Mouse (Mus musculus): Measurements from ENCODE around the gene Efnb2. TPM values are rescaled to one million over a fixed set of nuclear protein-coding genes. Genes with fewer than 3 reads are reported as not detected.

Gene Efnb2
- polyA plus RNA-seq, 1 experiment from 2014 or later, result 0.67 TPM

DNA sequence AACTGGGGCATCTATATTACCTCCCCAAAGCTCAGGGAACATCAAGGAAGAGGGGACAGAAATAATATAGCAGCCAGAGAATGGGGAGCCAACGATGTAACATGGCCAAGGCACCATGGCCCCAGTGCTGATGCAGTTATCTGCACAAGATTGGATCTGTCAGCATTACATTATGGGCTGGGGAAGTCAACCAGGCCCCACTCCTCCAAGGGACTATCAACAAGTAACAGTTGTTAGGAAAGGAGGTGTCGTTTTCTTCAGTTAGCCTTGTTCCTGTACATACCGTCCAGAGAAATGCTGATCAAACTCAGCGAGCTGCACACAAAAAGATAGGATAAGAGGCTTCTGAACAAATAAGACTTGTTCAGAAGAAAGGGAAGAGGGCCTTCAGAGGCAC is 77.1 kb downstream of the Efnb2 start:
- Histone ChIP-seq H3K4me2 (ENCODE audit: low read depth, low read length) (no peak overlapping the region), H3K27ac (ENCODE audit: low read length) (peak overlapping the region; percentile 26; the same call in 1 of the 2 replicates), H3K9me3 (replicated peaks; ENCODE audit: control insufficient read depth, low read length) (no peaks in the 10 kb centered on the region), H3K27me3 (ENCODE audit: control insufficient read depth, insufficient read depth, low read depth, low read length) (no peaks in the 10 kb centered on the region), H3K4me3 (ENCODE audit: low read depth, low read length) (no peak overlapping the region), H3K4me1 (ENCODE audit: control insufficient read depth, low read depth, low read length) (peaks cover 11% of the 10 kb centered on the region), H3K36me3 (ENCODE audit: control insufficient read depth, insufficient read depth) (no peaks in the 10 kb centered on the region), H3K9ac (ENCODE audit: low read depth, low read length) (no peak overlapping the region)
- peak; percentile 63 for ATAC-seq (ENCODE audit: low read depth)
- WGBS (ENCODE audit: insufficient replicate concordance), result 23% methylated on average over 4 of the region's 4 CpGs

DNA sequence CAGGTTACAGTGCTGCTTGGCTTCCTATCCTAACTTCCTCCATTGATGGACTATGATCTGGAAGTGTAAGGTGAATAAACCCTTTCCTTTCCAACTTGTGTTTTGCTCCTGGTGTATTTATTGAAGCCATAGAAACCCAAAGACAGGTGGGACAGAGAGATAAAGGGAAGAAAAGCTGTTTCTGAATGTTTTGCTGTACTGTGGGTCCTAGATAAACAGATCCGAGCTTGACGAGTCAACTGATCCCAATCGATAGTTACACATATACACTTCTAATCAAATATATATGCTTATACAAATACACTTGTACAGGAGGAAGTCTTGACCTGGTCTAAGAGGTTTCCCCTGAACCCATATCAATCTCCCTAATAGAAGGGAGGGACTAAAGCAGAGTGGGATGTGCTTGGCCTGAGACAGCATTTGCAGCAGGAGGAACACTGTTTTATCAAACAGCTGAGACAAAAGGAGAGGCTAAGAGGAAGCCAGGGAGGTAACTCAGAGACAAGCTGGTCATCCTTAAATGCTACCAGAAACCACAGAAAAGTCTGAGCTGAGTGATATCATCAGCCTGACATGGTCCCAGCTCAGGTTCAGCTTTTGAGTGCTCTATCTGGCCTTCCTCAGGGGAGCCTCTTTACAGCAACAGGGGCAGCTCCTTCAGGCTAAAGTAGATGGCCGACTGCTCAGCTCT is 77.6 kb downstream of the Efnb2 start:
- Histone ChIP-seq H3K9ac (ENCODE audit: low read depth, low read length) (no peak overlapping the region), H3K4me1 (ENCODE audit: control insufficient read depth, low read depth, low read length) (peaks cover 11% of the 10 kb centered on the region), H3K4me3 (ENCODE audit: low read depth, low read length) (no peak overlapping the region), H3K27me3 (ENCODE audit: control insufficient read depth, insufficient read depth, low read depth, low read length) (no peaks in the 10 kb centered on the region), H3K27ac (ENCODE audit: low read length) (peak overlapping the region; percentile 26; the same call in 1 of the 2 replicates), H3K9me3 (replicated peaks; ENCODE audit: control insufficient read depth, low read length) (no peaks in the 10 kb centered on the region), H3K4me2 (ENCODE audit: low read depth, low read length) (no peak overlapping the region), H3K36me3 (ENCODE audit: control insufficient read depth, insufficient read depth) (no peaks in the 10 kb centered on the region)
- 28% methylated on average over 4 of the region's 4 CpGs for WGBS (ENCODE audit: insufficient replicate concordance)
- peak; percentile 69 for ATAC-seq (ENCODE audit: low read depth)

DNA sequence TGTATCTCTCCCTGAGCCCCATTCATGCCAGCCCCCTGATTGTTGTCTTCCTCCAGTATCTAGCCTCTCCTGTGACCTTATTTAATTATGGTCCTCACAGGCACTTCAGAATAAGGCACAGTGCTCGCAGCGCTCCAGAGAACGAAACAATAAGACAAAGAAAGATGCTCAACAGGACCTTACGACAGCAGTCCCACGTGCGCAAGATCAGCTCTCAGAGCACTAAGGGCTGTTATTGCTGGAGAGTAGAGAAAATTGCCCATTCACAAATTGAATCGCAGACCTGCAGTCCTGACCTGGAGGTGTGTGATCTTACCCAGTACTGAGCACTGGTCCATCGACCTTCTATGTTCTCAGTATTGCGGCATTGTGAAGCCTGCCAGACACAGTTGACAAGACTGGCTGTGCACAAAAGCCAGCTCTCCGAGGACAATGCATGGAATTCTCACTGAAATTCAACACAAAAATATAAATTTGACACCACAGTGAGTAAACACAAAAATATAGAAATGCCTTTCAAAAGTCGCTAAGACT is 83.2 kb downstream of the Efnb2 start:
- ATAC-seq (ENCODE audit: low read depth), result no peak

DNA sequence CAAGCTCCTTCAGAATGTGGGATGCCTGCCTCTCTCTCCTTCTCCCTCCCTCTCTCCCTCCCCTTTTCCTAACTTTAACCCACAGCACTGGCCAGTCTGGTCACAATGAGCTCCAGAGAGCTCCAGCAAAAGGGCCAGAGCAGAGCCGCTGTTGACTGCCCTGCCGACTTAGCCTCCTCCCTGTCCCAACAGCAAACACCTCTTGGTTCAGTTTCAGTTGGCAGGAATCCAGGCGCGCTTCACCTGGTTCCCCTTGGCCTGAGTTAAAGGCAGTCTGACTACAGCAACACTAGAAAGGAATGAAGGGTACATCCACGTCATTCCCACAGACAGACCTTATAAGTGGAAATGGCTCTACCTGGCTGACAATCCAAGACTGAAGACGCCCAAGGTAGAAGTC is 84.2 kb downstream of the Efnb2 start:
- no peak for ATAC-seq (ENCODE audit: low read depth)

More for the DNA sequence above, 83.2 kb downstream of the Efnb2 start:
- H3K9me3 ChIP-seq (replicated peaks; ENCODE audit: control insufficient read depth, low read length), result no peaks in the 10 kb centered on the region
- no peak overlapping the region for H3K27ac ChIP-seq (ENCODE audit: low read length)
- 82% methylated on average over 11 of the region's 11 CpGs for WGBS (ENCODE audit: insufficient replicate concordance)
- no peak overlapping the region for H3K9ac ChIP-seq (ENCODE audit: low read depth, low read length)
- H3K4me2 ChIP-seq (ENCODE audit: low read depth, low read length), result no peak overlapping the region
- no peaks in the 10 kb centered on the region for H3K27me3 ChIP-seq (ENCODE audit: control insufficient read depth, insufficient read depth, low read depth, low read length)
- no peak overlapping the region for H3K4me3 ChIP-seq (ENCODE audit: low read depth, low read length)
- H3K36me3 ChIP-seq (ENCODE audit: control insufficient read depth, insufficient read depth), result no peaks in the 10 kb centered on the region
- H3K4me1 ChIP-seq (ENCODE audit: control insufficient read depth, low read depth, low read length), result no peaks in the 10 kb centered on the region; the same call in 1 of the 2 replicates

DNA sequence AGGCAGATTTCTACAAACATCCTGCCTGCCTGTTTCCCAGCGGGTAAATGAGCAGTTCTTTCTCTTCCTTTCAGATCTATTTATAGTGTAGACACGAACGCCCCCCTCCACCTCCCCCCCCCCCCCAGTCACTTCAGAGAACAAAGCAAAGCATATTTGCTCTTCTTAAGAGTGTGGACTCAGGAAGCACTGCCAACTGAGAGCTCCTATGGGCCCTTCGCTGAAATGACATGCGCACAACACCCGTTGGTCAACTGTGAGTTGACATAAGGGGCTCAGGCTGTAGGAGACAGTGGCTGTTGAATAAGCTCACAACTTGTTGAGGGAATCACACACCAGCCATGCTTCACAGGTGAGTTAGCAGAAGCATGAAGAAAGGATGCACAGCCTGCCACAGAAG is 84.8 kb downstream of the Efnb2 start:
- Histone ChIP-seq H3K4me1 (ENCODE audit: control insufficient read depth, low read depth, low read length) (no peaks in the 10 kb centered on the region), H3K9ac (ENCODE audit: low read depth, low read length) (no peak overlapping the region), H3K36me3 (ENCODE audit: control insufficient read depth, insufficient read depth) (no peaks in the 10 kb centered on the region), H3K4me2 (ENCODE audit: low read depth, low read length) (no peak overlapping the region), H3K9me3 (replicated peaks; ENCODE audit: control insufficient read depth, low read length) (no peaks in the 10 kb centered on the region), H3K4me3 (ENCODE audit: low read depth, low read length) (no peak overlapping the region), H3K27ac (ENCODE audit: low read length) (no peak overlapping the region), H3K27me3 (ENCODE audit: control insufficient read depth, insufficient read depth, low read depth, low read length) (no peaks in the 10 kb centered on the region)
- WGBS (ENCODE audit: insufficient replicate concordance), result 22% methylated on average over 6 of the region's 6 CpGs
- no peak for ATAC-seq (ENCODE audit: low read depth)

More for the DNA sequence above, 84.2 kb downstream of the Efnb2 start:
- H3K4me2 ChIP-seq (ENCODE audit: low read depth, low read length), result no peak overlapping the region
- no peak overlapping the region for H3K9ac ChIP-seq (ENCODE audit: low read depth, low read length)
- H3K4me1 ChIP-seq (ENCODE audit: control insufficient read depth, low read depth, low read length), result no peaks in the 10 kb centered on the region
- no peaks in the 10 kb centered on the region for H3K9me3 ChIP-seq (replicated peaks; ENCODE audit: control insufficient read depth, low read length)
- H3K27ac ChIP-seq (ENCODE audit: low read length), result no peak overlapping the region
- H3K4me3 ChIP-seq (ENCODE audit: low read depth, low read length), result no peak overlapping the region
- no peaks in the 10 kb centered on the region for H3K27me3 ChIP-seq (ENCODE audit: control insufficient read depth, insufficient read depth, low read depth, low read length)
- no peaks in the 10 kb centered on the region for H3K36me3 ChIP-seq (ENCODE audit: control insufficient read depth, insufficient read depth)
- 72% methylated on average over 6 of the region's 6 CpGs for WGBS (ENCODE audit: insufficient replicate concordance)

DNA sequence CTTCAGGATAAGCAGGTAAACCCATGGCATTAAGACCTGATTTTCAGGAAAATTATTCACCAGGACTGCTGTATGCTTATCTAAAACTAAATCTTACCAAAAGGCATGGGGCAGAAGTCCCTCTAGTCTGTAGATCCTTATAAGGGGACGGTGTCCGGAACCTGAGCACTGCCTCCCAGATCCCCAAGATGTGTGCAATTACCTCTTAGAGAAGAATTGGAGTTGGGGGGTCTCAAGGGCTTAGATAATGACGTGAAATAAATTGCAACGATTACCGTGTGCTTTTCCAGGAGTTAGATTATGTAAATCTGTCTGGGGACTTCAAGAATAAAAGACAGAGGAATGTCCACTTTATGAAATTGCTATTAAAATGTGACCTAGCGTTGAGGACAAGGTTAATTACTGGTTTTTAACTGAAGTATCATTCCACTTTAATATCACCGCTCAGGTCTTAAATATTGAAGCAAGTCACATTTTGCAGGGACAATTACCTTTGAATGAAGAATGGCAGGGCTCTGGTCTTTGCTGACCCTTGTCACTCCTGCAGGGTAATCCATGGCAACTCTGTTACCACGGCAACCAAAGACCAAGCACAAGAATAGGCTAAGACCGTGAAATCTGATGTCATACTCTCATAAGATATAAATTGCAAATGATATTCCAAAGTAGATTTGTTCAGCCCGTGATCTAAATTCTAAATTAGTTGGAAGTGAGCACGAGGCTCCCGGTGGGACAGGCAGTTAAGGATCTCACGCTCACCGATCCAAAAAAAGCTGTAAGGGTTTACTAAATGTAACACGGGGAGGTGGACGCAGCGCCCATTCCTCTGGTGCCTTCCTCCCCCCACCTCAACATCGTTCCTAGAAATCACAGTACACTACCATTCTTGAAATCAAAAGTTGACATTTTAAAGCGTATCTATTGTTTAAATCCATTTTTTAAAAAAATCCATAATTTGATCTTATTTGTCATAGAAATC is 86.2 kb downstream of the Efnb2 start:
- no peak overlapping the region for H3K4me3 ChIP-seq (ENCODE audit: low read depth, low read length)
- 68% methylated on average over 19 of the region's 19 CpGs for WGBS (ENCODE audit: insufficient replicate concordance)
- H3K27me3 ChIP-seq (ENCODE audit: control insufficient read depth, insufficient read depth, low read depth, low read length), result no peaks in the 10 kb centered on the region
- no peak overlapping the region for H3K9ac ChIP-seq (ENCODE audit: low read depth, low read length)
- ATAC-seq (ENCODE audit: low read depth), result no peak
- H3K4me1 ChIP-seq (ENCODE audit: control insufficient read depth, low read depth, low read length), result no peaks in the 10 kb centered on the region
- H3K9me3 ChIP-seq (replicated peaks; ENCODE audit: control insufficient read depth, low read length), result no peaks in the 10 kb centered on the region
- no peak overlapping the region for H3K27ac ChIP-seq (ENCODE audit: low read length)
- no peaks in the 10 kb centered on the region for H3K36me3 ChIP-seq (ENCODE audit: control insufficient read depth, insufficient read depth)
- no peak overlapping the region for H3K4me2 ChIP-seq (ENCODE audit: low read depth, low read length)

DNA sequence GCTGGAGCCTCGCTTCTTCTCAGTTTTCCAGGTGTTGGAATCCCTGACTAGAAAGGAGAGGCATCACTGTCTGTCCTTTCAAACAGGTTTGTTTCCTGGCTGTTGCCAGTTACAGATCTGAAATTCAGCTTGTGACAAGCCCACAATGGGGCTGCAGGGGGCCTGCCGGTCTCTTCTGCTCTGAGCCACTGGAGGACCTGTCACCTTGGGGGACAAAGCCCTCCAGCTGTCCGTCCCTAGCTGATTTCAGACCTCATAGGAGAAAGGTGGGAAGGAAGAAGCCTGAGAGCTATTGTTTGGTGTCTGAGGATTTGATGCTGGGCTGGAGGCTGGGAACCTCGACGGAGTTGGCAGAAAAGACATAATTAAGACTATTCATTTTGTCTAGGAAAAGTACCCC is 88.8 kb downstream of the Efnb2 start:
- Histone ChIP-seq H3K27ac (ENCODE audit: low read length) (no peak overlapping the region), H3K4me1 (ENCODE audit: control insufficient read depth, low read depth, low read length) (no peaks in the 10 kb centered on the region), H3K36me3 (ENCODE audit: control insufficient read depth, insufficient read depth) (no peaks in the 10 kb centered on the region), H3K4me2 (ENCODE audit: low read depth, low read length) (no peak overlapping the region), H3K9ac (ENCODE audit: low read depth, low read length) (no peak overlapping the region), H3K4me3 (ENCODE audit: low read depth, low read length) (no peak overlapping the region), H3K9me3 (replicated peaks; ENCODE audit: control insufficient read depth, low read length) (no peaks in the 10 kb centered on the region), H3K27me3 (ENCODE audit: control insufficient read depth, insufficient read depth, low read depth, low read length) (no peaks in the 10 kb centered on the region)
- ATAC-seq (ENCODE audit: low read depth), result no peak
- 43% methylated on average over 5 of the region's 5 CpGs for WGBS (ENCODE audit: insufficient replicate concordance)

DNA sequence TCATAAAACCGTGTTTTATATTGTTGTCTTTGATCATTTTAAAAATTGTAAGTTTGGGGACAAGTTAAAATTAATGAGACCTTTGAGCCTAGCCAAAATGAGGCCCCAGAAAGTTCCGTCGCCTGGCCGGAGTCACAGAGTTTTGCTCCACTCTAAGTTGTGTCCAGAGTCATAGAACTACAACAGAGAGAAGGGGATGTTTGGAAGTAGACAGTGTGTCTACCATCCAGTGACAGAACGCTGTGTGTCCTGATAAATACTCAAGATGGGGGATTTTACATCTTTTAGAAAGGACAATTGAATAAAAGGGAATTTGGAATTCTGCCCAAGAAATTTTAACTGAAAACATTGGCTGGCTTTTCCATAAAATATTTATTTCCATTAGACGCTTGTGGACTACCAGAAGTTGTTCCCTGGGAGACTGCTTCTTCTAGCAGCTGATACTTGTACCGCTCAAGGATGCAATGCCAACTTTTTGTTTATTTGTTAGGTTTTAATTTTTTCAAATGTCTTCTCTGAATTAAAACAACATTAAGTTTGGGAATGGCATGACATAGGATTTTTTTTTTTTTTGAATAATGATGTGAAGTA is 89.3 kb downstream of the Efnb2 start:
- no peaks in the 10 kb centered on the region for H3K4me1 ChIP-seq (ENCODE audit: control insufficient read depth, low read depth, low read length)
- ATAC-seq (ENCODE audit: low read depth), result no peak
- H3K9ac ChIP-seq (ENCODE audit: low read depth, low read length), result no peak overlapping the region
- H3K27me3 ChIP-seq (ENCODE audit: control insufficient read depth, insufficient read depth, low read depth, low read length), result no peaks in the 10 kb centered on the region
- H3K4me2 ChIP-seq (ENCODE audit: low read depth, low read length), result no peak overlapping the region
- H3K27ac ChIP-seq (ENCODE audit: low read length), result no peak overlapping the region
- H3K4me3 ChIP-seq (ENCODE audit: low read depth, low read length), result no peak overlapping the region
- 70% methylated on average over 7 of the region's 7 CpGs for WGBS (ENCODE audit: insufficient replicate concordance)
- H3K9me3 ChIP-seq (replicated peaks; ENCODE audit: control insufficient read depth, low read length), result no peaks in the 10 kb centered on the region
- no peaks in the 10 kb centered on the region for H3K36me3 ChIP-seq (ENCODE audit: control insufficient read depth, insufficient read depth)

All from liver, embryonic 16.5 days (tissue).